Mouse (Mus musculus) testis, postnatal 14 days (tissue): ENCODE measurements at regions not wholly inside any gene's neighbourhood (a gene's known extent, or its start where the extent isn't known, plus 50 kb on each side); places are given as distances from the start of the nearest gene placed in this dataset.
"Not testable (repeated sequence)": the region's sequence is repeated elsewhere in the genome, so short reads cannot be mapped to it uniquely, and the experiment has no call there.

ENCODE experiments used
- DNase-seq: peaks from one replicate; pipeline ENCODE4 v3.0.0; 2021; ENCODE audit warnings: low spot score

- DNase-seq, result not testable (repeated sequence)
These were observed 339.0 kb downstream of the Dync2h1 start for GRCm38 (mm10) chr9:6845281-6845680.

- not testable (repeated sequence) for DNase-seq
These were observed 349.3 kb downstream of the Dync2h1 start for GRCm38 (mm10) chr9:6834936-6835335.

GRCm38 (mm10) chr9:6834470-6834869, 349.8 kb downstream of the Dync2h1 start:
- DNase-seq, result no peak

- DNase-seq, result no peak
These were observed 351.4 kb downstream of the Dync2h1 start for GRCm38 (mm10) chr9:6832862-6833261.

- DNase-seq, result not testable (repeated sequence)
These were observed 352.6 kb downstream of the Dync2h1 start for GRCm38 (mm10) chr9:6831642-6832041.

GRCm38 (mm10) chr9:6826581-6826980, 357.7 kb downstream of the Dync2h1 start:
- DNase-seq, result no peak

- no peak for DNase-seq
These were observed 358.6 kb downstream of the Dync2h1 start for GRCm38 (mm10) chr9:6825609-6826008.

- not testable (repeated sequence) for DNase-seq
These were observed 360.3 kb downstream of the Dync2h1 start for GRCm38 (mm10) chr9:6823946-6824345.

- DNase-seq, result no peak
These were observed 360.7 kb downstream of the Dync2h1 start for GRCm38 (mm10) chr9:6823536-6823935.

- no peak for DNase-seq
These were observed 407.6 kb downstream of the Dync2h1 start for GRCm38 (mm10) chr9:6776671-6777070.

- no peak for DNase-seq
These were observed 442.8 kb downstream of the Dync2h1 start for GRCm38 (mm10) chr9:6741478-6741877.

- no peak for DNase-seq
These were observed 447.8 kb downstream of the Dync2h1 start for GRCm38 (mm10) chr9:6736411-6736810.

GRCm38 (mm10) chr9:6726411-6726810, 456.8 kb upstream of the Ddi1 start:
- DNase-seq, result no peak

GRCm38 (mm10) chr9:6677225-6677718, 407.6 kb upstream of the Ddi1 start:
- DNase-seq, result no peak

GRCm38 (mm10) chr9:6668001-6668969, 398.6 kb upstream of the Ddi1 start:
- peak; percentile 53 for DNase-seq

GRCm38 (mm10) chr9:6665679-6666078, 396.0 kb upstream of the Ddi1 start:
- no peak for DNase-seq

GRCm38 (mm10) chr9:6652267-6652994, 382.8 kb upstream of the Ddi1 start:
- no peak for DNase-seq

- no peak for DNase-seq
These were observed 382.1 kb upstream of the Ddi1 start for GRCm38 (mm10) chr9:6651572-6652236.

GRCm38 (mm10) chr9:6645796-6646309, 376.2 kb upstream of the Ddi1 start:
- no peak for DNase-seq

- no peak for DNase-seq
These were observed 375.7 kb upstream of the Ddi1 start for GRCm38 (mm10) chr9:6645321-6645720.

GRCm38 (mm10) chr9:6617155-6617554, 347.5 kb upstream of the Ddi1 start:
- no peak for DNase-seq

GRCm38 (mm10) chr9:6609284-6609627, 339.6 kb upstream of the Ddi1 start:
- DNase-seq, result no peak
